Mouse (Mus musculus): ENCODE measurements around the gene Acp2.

Gene Acp2

DNA sequence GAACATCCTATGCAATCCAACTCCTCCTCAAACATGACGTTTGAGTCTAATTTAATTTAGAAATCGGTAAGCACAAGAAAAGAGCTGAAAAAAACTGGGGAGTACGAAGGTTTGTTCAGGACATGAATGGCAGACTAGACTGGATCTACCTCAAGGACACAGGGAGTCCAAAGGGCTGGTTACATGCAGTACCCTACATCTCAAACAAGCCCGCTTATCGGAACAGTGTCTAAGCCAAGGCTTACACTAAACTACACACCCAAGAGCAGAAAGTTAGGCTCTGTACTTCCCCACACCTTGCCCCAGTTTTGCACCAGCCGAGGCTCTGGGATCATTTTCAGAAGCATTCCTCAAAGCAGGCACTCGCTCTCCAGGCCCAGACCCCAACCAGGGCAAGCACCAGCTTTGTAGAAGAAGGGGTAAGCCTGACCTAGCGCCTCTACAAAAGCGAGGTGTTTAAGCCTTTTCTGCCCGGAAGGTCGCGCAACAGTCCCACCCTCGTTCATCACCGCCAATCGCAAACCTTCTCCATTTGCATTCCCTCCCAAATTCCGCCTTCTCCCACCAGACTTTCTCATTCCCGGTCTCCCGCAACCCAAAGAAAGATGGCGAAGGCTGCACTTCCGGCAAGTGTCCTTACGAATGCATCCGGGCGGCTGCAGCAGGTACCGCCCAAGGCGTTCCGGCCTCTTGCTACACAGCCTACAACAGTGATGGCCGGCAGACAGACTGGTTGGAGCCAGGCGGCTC lies at the start of gene Acp2, which contains the start of gene Nr1h3:
Gene Acp2, plus strand, starts transcription at position 664 of the 750 bp plus-strand sequence.
Gene Nr1h3, minus strand, starts transcription at position 613 of the 750 bp plus-strand sequence.
- peak; percentile 89 for DNase-seq

DNA sequence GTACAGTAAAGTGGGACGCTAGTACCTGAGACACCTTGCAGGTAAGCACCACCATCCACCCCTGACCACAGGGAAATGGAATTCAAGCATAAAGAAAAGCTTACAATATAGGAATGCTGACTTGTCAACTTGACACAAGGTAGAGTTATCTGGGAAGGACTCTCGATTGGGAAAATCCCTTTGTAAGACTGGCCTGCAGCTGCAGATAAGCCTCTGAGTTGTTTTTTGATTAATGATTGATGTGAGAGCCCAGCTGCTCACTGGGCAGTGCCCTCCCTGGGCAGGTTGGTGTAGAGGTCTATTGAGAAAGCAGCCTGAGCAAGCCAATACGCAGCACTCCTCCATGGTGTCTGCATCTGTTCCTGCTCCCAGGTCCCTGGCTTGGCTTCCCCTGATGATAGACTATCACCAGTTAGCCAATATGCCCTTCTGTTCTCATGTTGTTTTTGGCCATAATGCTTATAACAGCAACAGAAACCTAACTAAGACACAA lies 49.8 kb upstream of the Acp2 start:
- no peak for DNase-seq

DNA sequence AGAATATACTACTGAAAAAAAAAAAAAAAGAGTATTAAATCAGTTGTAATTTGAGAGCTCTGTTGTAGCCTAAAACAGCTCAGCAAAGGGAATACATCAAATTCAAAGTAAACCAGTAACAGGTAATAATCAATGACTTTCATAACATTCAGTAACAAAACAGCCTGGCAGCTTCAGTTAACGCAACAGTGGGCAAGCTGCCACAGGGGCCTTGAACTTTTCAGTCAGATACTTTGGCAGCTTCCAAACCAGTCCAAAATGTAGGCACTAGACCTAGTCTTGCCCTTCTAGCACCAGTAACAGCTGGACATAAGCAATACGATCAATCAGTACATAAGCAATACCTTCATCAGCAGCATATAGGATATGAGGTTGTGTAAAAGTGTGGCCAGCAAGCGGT lies 48.6 kb upstream of the Acp2 start:
- no peak for DNase-seq

DNA sequence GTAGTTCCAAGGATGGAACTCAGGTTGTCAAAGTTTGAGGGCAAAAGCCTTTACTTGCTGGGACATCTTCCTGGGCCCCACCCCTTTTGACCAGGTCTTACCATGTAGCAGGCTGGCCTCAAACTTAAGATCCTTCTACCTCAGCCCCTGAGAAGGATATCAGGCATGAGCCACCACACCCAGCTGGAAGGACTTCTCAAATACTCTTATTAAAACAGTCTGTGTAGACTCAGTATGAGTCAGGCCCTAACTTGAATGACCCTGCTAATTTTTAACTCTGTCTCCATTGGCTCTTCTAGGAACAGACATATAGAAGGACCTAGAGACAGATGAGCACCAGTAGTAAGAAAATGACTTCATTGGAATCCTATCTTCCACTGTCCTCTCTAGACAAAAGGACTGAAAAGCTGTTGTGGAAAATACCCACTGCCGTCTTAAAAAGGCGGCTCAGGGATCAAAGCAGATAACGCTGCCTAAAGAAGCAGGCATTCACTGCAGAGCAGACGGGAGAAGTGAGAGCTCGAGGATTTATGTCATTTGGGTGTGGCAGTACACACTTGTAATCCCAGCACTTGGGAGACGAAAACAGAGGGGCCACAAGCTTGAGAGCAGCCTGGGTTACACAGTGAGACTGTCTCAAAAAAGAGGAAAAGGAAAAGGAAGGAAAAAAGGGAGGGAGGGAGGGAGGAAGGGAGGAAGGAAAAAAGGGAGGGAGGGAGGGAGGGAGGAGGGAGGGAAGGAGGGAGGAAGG lies 45.5 kb upstream of the Acp2 start:
- no peak for DNase-seq

DNA sequence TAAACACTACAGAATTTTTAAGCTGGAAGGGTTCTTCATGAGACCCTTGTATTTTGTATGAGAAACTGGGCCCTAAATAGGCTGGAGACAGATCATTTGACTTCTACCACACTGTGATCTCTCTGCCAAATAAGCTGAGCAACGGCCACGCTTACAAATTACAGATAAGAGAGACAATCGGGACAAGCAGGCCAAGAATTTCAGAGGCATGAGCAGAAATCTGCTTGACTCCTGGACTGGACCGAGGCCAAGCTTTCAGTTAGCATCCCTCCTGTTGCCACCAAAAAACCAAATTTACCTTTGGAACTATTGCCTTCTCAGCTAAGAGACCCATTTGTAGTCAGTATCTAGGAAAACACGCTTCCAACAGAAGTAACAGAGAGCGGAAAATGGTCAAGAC lies 42.1 kb upstream of the Acp2 start:
- DNase-seq, result no peak

DNA sequence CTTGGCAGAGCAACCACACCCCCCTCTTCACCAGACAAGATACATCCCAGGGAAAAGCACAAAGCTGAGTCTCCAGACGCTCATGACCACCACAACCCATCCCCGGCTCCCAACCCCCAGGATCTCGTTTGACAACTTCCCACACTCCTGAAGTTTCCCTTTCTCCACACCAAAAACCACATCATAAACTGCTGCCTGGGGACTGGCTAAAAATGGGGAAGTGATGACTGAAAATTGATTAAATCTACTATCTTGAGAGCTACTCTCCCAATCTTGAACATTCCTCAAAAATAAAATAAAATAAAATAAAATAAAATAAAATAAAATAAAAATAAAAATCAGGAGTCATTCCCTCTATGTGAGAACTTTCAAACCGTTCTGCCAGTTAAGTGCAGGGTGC lies 39.7 kb upstream of the Acp2 start:
- no peak for DNase-seq

DNA sequence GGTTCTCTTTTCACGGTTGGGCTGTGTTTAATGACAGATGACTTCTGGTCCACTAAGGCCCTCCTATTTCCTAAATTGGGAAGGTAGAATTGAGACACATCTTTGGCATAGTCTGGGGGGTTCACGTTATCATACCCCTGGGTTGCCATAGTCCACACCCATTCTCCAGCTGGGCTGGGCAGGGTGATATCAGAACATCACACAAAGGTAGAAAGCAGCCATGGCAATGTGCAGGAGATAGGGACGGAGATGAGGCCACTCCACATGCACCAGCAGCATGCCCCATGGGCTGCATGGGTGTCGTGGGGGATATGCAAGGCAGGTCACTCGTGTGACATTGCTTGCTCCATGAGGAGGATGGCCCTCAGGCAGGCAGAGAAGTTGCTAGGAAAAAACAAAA lies 39.2 kb upstream of the Acp2 start:
- DNase-seq, result no peak

DNA sequence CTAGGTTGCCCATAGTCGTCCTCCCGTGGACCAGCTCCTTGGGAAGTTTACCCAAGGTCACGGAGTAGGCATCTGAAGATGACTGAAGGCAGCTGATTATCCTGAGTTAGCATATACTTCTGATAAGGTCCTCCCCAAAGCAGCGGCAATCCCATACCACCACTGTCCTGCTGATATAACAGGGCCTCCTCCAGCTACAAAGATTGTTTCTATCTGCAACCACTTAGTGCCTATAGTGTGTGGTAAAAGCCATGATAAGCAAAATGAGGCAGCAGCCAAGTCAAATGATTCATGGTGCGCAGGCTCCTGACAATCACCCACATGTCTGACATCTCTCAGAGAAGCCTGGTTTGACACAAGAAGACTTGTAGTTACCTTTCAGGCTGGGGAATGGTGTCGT lies 37.7 kb upstream of the Acp2 start:
- no peak for DNase-seq

DNA sequence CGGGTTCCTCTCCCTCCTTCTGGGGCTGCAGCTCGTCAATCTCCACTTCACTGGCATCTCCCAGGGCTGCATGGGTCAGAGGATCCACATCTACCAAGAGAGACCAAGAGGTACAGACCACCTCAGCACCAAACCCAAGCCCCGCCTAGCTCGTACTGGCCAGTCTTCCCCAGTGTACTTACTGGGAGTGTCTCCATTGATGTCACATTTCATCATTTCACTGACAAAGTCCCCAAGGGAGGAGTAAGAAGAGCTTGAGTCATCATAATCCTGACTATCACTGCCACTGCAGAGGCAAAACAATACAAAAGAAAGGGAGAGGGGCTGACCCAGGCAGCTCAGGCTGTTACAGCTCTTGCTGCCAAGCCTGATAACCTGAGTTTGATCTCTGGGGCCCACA lies 35.1 kb upstream of the Acp2 start:
- DNase-seq, result no peak

DNA sequence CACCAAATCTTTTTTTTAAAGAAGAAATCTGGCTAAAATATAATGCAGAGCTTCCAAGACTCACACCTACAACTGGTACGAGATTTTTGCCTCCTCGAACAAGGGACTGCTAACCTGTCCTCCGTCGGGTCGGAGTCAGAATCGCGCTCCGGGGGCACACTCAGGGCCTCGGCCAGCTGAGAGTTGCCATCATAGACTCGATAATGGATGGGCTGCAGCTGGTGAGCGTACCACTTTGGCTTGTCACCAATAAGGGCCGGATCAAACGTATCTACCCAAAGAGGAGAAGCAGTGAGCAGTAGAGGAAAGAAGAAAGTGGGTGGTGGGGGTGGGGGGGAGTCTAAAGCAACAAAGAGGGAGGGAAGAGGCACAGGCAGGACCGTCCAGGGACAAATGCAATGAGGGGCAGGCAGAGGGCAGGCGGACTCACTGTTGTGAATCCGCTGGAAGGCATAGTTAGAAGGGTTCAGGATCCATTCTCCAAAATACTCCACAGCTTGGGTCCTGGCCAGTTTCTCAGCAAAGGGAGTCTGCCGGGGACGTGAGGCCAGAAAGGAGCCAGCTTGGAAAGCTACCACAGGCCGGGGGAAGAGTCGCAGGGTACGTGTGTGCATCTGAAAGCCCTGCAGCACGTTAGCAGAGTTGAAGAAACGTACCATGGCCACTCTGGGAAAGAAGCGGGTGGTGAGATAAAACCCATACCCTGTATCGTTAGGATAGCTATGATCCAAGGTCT lies 32.9 kb upstream of the Acp2 start:
- DNase-seq, result no peak

DNA sequence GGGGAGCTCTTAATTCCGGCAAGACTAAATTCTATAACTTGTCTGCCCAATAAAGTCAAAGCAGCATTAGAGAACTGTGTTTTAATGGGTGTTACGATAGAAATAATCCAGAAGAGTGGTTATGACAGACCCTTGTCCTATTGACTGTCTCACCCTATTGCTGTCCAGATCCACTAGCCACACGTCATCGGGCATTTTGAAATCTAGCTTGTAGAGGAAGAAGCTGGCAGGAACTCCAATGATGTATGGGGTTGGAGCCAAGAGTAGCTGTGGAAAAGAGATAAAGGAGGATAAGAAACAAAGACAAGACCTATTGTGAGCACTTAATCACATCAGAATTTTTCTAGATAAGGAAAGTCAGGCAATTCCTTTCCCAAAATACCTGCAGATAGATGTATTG lies 27.2 kb upstream of the Acp2 start:
- no peak for DNase-seq

DNA sequence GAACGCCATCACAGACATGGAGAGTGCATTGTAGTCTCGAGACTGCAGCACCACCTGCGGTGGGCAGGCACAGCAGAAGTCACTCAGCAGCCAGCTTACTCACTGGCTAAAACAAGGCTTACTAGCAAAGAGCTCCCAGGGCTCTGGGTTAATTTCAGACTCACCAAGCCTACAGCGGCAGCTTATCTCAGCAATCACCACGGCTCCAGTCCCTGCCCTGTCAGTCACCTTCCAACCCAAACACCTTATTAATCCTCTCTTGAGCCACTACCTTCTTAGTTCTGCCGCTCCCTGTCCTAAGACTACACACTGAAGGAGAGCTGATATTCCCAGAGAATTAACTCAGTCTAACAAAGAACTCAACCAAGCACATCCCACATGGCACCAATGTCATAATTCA lies 26.5 kb upstream of the Acp2 start:
- DNase-seq, result no peak

DNA sequence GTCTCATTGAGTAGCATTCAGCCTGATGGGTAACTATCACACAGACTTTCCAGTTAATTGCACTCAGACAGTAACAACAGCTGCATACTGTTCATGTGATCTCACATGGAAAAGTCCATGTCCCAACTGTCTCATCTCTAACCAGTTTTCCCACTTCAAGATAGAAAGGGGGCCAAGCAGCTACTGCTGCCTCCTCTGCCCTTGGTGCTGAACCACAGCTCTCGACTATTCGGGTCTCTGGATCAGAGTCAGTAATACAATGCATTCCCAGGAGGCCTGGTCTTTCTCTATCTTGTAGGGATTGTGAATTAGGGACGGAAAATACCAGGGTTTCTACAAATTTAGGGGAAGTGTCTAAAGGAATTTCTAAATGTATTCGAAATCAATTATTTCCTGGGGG lies 22.9 kb upstream of the Acp2 start:
- DNase-seq, result no peak

DNA sequence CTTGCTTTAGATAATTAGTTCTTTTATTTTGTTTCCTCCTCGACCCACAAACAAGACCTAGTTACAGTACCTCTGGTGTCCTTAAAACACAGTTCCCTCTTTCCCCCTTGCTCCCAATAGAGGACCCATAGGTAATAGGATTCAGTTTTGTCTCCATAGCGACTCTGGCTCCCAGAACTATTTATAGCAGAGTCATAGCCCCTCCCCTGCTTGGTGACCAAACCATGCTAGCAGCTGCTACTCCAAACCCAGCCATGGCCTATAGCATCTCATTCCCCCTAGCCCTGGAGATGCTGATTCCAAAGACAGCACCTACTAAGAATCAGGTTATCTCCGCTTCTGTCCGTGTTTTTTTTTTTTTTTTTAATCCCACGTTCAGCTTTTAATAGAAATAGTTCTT lies 22.0 kb upstream of the Acp2 start:
- DNase-seq, result no peak

DNA sequence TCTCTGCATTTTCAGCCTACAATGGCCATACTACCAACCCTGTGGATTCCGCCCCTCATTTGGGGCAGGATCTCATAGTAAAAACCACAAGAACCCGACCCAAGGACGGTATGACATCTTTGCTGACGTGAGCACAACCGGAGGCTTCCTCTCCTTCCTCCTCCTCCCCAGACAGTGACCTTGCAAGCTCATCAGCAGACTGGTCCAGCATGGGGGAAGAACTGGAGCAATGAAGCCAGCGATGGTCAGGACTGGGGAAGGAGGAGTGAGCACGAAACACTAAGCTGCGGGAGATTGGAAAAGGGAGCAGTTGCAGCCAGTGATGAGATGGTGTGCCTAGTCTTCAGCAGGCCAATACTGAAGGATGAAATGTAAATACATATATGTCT lies 20.7 kb upstream of the Acp2 start:
- no peak for DNase-seq

DNA sequence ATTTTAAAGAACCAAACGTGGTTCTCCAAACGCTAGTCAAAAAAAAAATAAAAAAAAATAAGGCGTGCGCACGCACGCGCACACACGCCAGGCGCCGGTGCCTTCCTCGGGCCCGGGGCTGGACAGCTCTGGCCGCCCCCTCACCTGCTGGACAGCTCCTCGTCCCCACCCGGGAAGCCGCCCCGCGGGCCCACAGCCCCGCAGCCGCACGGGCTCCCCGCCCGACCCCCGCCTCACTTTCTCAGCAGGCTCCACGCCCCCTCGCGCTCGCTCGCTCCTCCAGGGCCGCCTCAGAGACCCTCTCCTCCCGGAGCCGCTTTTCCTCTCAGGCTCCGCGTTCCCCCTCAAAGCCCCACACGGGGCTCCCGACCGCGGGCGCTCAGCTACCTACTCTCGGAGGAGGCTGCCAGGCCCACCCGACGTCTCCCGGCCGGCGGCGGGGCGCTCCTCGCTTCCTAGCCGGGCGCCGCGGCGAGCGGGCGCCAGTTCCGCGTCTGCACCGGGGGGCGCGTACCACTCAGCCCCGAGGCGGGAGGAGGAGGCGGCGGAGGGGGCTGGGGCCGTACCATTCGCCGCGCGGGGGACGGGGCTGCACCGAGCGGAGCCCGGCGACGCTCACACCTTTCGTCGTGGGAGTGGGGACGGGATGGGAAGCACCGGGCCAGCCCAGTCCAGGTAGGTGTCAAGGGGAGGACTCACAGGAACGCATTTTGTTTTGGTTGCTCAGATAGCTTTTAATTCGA lies 20.1 kb upstream of the Acp2 start:
- peak; percentile 87 for DNase-seq

DNA sequence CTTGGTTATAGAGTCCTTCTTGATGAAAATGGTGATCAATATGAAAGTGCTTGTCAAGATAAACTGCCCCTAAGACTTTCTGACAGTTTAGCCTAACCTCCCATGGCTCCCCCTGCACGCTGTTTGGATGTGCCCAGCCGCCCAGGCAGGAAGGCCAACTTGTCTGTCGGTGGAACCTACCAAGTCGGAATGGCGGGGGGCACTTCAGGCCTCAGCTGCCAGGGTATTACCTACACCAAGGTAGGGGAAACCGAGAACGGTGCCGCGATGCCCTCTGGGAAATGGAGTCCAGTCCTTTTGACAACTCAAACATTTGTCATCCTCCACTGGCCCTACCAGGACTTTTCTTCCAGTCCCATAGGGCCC lies 19.6 kb upstream of the Acp2 start:
- peak; percentile 93 for DNase-seq

DNA sequence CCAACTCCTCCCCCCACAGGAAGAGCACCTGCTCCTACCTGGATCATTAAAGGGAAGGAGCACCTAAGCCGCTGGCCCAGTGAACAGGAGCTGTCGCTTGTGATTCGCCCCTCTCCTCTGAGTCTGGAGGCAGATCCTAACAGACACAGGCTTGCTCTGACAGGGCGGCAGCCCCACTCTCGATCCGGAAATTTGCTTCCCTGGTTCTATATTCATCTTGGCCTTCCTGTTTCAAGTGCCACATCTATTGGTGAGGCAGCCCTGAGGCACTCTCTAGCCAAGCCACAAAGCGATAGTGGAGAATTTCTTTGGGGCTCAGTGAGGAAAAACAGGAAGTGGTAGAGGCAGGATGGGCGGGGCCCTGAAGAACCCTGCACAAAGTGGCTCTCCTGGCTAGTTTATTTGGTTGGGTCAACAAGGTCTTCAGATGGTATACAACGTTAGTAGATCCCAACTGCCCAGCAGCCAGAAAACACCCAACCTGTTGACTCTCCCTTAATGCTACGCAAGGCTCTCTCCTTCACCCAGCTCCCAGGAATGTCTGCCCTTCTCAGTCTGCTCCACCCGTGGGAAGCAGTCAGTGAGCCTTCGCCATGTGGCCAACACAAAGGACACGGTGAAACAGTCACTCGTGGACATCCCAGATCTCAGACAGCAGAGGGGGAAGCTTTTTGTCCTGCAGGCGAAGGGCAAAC lies 18.8 kb upstream of the Acp2 start, which contains the start of gene Madd:
Gene Madd, minus strand, starts transcription at position 127 of the 695 bp plus-strand sequence.
- no peak for DNase-seq

DNA sequence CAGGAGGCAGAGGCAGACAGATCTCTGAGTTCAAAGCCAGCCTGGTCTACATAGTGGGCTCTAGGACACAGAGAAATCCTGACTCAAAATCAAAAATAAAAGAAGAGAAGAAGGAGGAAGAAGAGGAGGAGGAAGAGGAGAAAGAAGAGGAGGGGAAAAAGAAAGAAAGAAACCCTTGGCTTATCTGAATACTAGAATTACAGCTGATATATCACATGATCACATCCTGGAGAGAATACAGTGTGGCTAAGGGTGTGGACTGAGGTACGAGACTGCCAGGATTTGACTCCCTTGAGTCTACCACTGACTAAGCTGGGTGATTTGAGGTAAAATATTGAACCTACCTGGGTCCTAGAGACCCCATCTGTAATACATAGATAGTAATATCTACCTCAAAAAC lies 16.5 kb upstream of the Acp2 start:
- no peak for DNase-seq

DNA sequence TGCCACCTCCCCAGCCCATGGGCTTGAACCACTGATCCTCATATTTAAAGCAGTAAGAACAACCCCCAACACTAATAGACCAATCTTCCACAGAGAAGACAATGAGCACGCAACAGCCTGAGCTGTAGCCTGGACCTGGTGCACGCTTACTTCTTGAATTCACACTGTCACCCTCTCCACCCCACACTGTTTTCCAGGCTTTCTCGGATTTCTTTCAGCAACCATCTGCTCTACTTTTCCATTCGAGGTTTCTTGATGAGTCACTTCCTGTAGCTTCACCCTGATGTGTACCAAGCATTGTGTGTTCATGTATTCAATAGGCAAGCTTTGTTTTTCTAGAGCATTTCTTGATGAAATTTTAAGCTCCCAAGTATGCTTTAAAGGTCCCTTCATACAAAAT lies 15.3 kb upstream of the Acp2 start:
- no peak for DNase-seq

DNA sequence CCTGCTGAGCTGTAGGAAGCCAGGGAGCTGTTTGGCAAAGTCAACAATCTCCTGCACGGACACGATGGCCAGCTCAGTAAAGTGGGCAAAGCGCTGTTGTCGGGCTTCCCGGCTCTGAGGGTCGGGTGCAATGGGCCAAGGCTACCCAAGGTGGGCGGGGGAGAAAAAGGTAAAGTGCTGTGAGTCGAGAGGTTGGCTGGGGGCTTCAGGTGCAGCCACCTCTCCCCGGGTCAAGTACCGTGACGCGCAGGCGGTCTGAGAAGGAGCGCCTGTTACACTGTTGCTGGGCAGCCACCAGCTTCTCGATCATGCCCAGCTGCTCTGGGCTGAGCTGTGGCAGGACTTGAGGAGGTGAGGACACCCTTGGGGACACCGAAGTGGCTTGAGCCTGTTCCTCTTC lies 12.2 kb upstream of the Acp2 start:
- DNase-seq, result no peak

DNA sequence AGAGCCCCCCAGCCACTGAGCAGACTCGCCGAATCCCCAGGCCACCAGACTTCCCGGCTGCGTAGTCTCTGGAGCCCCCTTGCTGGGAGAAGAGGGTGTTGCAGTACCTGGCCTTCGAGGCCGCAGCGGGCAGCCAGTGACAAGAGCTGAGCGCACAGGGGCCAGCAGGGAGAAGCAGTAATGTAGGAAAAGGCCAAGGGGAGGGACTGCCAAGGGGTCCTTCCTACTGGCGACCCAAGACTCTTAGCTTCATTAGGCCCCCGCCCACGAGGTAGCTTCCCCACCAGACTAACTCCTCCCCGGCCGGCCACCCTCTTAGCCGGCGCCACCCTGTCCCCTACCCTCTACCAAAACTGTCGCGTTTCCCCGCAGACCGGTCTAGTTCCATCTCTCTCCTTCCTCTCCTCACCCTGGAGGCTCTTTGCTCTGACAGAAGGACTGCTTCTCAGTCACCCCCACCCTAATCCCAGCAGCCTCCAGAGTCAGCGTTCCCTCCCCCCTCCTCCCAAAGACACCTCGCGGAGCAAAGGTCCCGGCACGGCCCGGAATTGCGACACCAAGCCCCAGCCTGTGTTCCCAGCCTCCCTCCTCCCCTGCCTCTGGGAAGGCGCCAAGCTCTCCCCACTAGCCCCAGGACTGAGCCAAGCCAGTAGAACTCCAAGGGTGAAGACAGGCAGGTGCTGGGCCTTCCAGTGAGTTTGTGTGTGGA lies 7.9 kb upstream of the Acp2 start:
- DNase-seq, result peak; percentile 46

Measured in right cerebral cortex, postnatal 4 days (tissue).